Mouse (Mus musculus) stomach, embryonic 14.5 days (tissue): ENCODE results near the gene Fat1. TPM values are rescaled to one million over a fixed set of nuclear protein-coding genes. Genes with fewer than 3 reads are reported as not detected.
A peak's percentile ranks its signal among the peaks of the same experiment; 100 is the strongest.

Experiments used
- ATAC-seq: fragments of 200-750 bp; cut with Nextera tagmentation; 2 replicates; pipeline ENCODE4 v1.8.0; 2017; ENCODE audit warnings: low read depth, moderate TSS enrichment; ENCODE audit not compliant: insufficient number of reproducible peaks, insufficient read depth, low FRiP score
- H3K27ac ChIP-seq: fragments of 300-500 bp; sonication (generic); 2 replicates; pipeline ENCODE4 v1.5.1; 2014; ENCODE audit warnings: mild to moderate bottlenecking, low read length, moderate library complexity, mixed read lengths
- H3K27me3 ChIP-seq: fragments of 300-500 bp; sonication (generic); 2 replicates; pipeline ENCODE4 v1.6.1; 2014; ENCODE audit warnings: low read length, control low read depth, mixed read lengths; ENCODE audit not compliant: control insufficient read depth, insufficient read depth
- H3K36me3 ChIP-seq: fragments of 300-500 bp; sonication (generic); 2 replicates; pipeline ENCODE4 v1.6.1; 2014; ENCODE audit warnings: mild to moderate bottlenecking, control low read depth, low read length, moderate library complexity, mixed read lengths; ENCODE audit not compliant: control insufficient read depth, insufficient read depth
- H3K4me1 ChIP-seq: fragments of 300-500 bp; sonication (generic); 2 replicates; pipeline ENCODE4 v1.6.1; 2014; ENCODE audit warnings: low read length, control low read depth, mixed read lengths; ENCODE audit not compliant: control insufficient read depth, insufficient read depth
- H3K4me2 ChIP-seq: fragments of 300-500 bp; sonication (generic); replicated peaks from 2 replicates; pipeline ENCODE4 v1.6.1; 2014; ENCODE audit warnings: low read depth, low read length, control low read depth
- H3K4me3 ChIP-seq: fragments of 300-500 bp; sonication (generic); 2 replicates; pipeline ENCODE4 v1.5.1; 2014; ENCODE audit warnings: low read depth, low read length, control low read depth
- H3K9ac ChIP-seq: fragments of 300-500 bp; sonication (generic); replicated peaks from 2 replicates; pipeline ENCODE4 v1.6.1; 2014; ENCODE audit warnings: low read depth, mild to moderate bottlenecking, control low read depth, low read length, moderate library complexity, mixed read lengths
- H3K9me3 ChIP-seq: fragments of 300-500 bp; sonication (generic); 2 replicates; pipeline ENCODE4 v1.6.1; 2016; ENCODE audit warnings: low read depth, low read length, control low read depth; ENCODE audit not compliant: control insufficient read depth
- WGBS: fragments of 180-500 bp; shearing (Covaris S2); extraction: QIAGEN DNeasy Blood & Tissue Kit; methylation state at CpG from one replicate; pipeline ENCODE4 v1.1.7; 2014; 5-methylcytosine and 5-hydroxymethylcytosine counted together
- polyA plus RNA-seq: library from polyadenylated mRNA; unstranded; fragments of >200 nt; fragmentation: Nextera tagmentation; extraction: Ambion mirVana; gene quantifications from 2 replicates; pipeline ENCODE4 v1.2.1, GENCODE M21; 2014

The Fat1 gene
- polyA plus RNA-seq, 1 experiment from 2014 or later, result 37.8 TPM

DNA sequence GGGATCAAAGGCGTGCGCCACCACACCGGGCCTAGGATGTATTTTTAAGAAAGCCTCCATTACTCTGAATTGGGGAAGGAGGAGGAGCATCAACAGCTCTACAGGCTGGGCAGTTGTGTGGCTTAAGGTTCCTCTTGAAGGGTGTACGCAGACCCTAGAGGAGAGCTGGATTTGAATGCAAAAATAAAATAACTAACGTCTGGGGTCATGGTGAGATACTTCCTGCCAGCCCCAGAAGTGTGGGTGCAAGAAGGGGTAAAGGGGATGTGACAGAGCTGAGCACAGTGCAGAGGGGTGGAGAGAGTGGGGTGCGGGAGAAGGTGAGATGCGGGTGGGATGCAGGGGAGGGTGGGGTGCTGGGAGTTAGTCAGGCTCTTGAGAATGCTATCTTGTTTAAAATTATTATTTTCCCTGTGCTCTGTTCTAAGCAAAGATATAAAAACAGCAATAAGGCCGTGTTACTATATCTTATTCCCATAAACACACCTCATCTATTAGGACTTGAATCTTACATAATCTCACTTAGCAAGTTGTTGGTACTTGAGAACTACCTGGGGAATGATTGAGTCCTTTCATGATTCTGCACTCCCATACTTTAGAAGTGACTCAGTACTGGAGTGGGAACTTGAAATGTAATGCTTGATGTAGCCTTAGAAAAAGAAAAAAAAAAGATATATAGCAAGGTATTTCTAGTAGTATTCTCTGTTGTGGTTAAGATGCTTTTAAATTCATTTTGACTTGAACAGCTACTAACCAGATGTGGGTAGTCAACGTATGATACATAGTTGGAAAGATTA is 2.5 kb upstream of the Fat1 start:
- ATAC-seq, result no peak
- no peaks in the 10 kb centered on the region for H3K27me3 ChIP-seq
- H3K36me3 ChIP-seq, result no peaks in the 10 kb centered on the region
- no peak overlapping the region for H3K9ac ChIP-seq
- no peaks in the 10 kb centered on the region; the same call in 1 of the 2 replicates for H3K9me3 ChIP-seq
- 91% methylated on average over 9 of the region's 9 CpGs for WGBS
- H3K4me2 ChIP-seq, result no peak overlapping the region
- H3K27ac ChIP-seq, result no peak overlapping the region
- no peaks in the 10 kb centered on the region for H3K4me1 ChIP-seq
- no peak overlapping the region for H3K4me3 ChIP-seq

GRCm38 (mm10) chr8:44933478-44933877 is 1.8 kb upstream of the Fat1 start:
- H3K4me1 ChIP-seq, result no peaks in the 10 kb centered on the region
- no peak overlapping the region for H3K9ac ChIP-seq
- H3K4me2 ChIP-seq, result peak overlapping the region; percentile 73
- 40% methylated on average over 6 of the region's 6 CpGs for WGBS
- H3K9me3 ChIP-seq, result no peaks in the 10 kb centered on the region; the same call in 1 of the 2 replicates
- H3K36me3 ChIP-seq, result no peaks in the 10 kb centered on the region
- no peak for ATAC-seq
- H3K27me3 ChIP-seq, result no peaks in the 10 kb centered on the region
- H3K4me3 ChIP-seq, result peak overlapping the region; percentile 76
- no peak overlapping the region for H3K27ac ChIP-seq

DNA sequence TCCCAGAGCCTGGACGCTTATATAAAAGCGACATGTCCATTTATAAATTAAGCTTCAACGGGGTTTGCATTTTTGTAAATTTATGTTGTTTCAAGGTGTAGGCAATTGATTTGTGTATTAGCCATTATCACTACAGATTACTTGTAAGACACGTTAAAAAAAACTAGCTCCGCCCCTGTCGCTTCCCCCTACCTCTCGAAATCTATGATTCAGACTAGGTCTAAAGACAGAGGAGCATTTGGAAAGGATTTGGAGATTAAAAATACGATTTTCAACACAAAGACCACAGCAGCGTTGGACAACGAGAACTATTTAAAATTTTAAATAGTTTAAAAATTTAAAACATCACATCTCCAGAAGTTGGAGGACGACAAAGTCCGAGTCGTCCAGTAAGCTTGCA is 831 bp upstream of the Fat1 start:
- Histone ChIP-seq H3K27me3 (no peaks in the 10 kb centered on the region), H3K36me3 (no peaks in the 10 kb centered on the region), H3K27ac (peak overlapping the region; percentile 97), H3K4me1 (0 out of 2 replicates have a peak, but pooled peaks cover under 1% of the 10 kb centered on the region), H3K4me2 (peak overlapping the region; percentile 73), H3K9ac (peak overlapping the region; percentile 59), H3K4me3 (peak overlapping the region; percentile 76), H3K9me3 (no peaks in the 10 kb centered on the region; the same call in 1 of the 2 replicates)
- ATAC-seq, result no peak
- WGBS, result 3% methylated on average over 13 of the region's 13 CpGs

GRCm38 (mm10) chr8:44935741-44936140 is 494 bp downstream of the Fat1 start:
- Histone ChIP-seq H3K9me3 (no peaks in the 10 kb centered on the region), H3K27me3 (no peaks in the 10 kb centered on the region), H3K9ac (peak overlapping the region; percentile 59), H3K36me3 (no peaks in the 10 kb centered on the region), H3K4me3 (peak overlapping the region; percentile 76), H3K4me2 (peak overlapping the region; percentile 73), H3K27ac (peak overlapping the region; percentile 97), H3K4me1 (0 out of 2 replicates have a peak, but pooled peaks cover 5% of the 10 kb centered on the region)
- peak; percentile 66 for ATAC-seq
- under 1% methylated on average over 24 of the region's 24 CpGs for WGBS

DNA sequence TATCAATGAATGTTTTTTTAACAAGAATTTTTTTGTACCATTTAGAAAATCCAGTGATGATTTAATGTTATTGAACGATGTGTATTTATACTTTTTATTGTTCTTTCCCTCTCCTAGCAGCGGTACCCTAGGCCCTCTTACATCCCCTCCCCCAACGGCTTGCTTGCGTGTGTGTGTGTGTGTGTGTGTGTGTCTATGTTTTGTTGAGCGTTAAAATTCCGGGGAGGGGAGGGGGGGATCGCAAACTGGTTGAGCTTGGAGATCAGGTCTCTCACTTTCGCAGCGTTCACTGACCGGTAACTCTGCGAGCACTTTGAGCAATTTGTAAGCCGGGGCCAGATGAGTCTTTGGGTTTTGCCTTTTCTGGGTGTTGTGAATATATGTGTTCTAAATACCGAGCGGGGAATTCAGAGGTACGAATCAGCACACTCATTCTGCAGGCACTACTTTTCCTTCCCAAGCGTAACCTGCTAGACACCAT is 1.3 kb downstream of the Fat1 start:
- H3K27ac ChIP-seq, result peak overlapping the region; percentile 97
- no peaks in the 10 kb centered on the region for H3K9me3 ChIP-seq
- no peaks in the 10 kb centered on the region for H3K36me3 ChIP-seq
- peak overlapping the region; percentile 76 for H3K4me3 ChIP-seq
- H3K4me2 ChIP-seq, result peak overlapping the region; percentile 73
- no peak for ATAC-seq
- H3K27me3 ChIP-seq, result no peaks in the 10 kb centered on the region
- WGBS, result under 1% methylated on average over 16 of the region's 16 CpGs
- 0 out of 2 replicates have a peak, but pooled peaks cover 5% of the 10 kb centered on the region for H3K4me1 ChIP-seq
- H3K9ac ChIP-seq, result peak overlapping the region; percentile 57

GRCm38 (mm10) chr8:44937141-44937825 is 2.0 kb downstream of the Fat1 start:
- no peaks in the 10 kb centered on the region for H3K36me3 ChIP-seq
- under 1% methylated on average over 34 of the region's 34 CpGs for WGBS
- H3K4me2 ChIP-seq, result peak overlapping the region; percentile 73
- H3K9ac ChIP-seq, result peak overlapping the region; percentile 57
- peak overlapping the region; percentile 90 for H3K27ac ChIP-seq
- H3K9me3 ChIP-seq, result no peaks in the 10 kb centered on the region
- H3K4me3 ChIP-seq, result peak overlapping the region; percentile 76
- no peaks in the 10 kb centered on the region for H3K27me3 ChIP-seq
- 0 out of 2 replicates have a peak, but pooled peaks cover 5% of the 10 kb centered on the region for H3K4me1 ChIP-seq
- no peak for ATAC-seq

DNA sequence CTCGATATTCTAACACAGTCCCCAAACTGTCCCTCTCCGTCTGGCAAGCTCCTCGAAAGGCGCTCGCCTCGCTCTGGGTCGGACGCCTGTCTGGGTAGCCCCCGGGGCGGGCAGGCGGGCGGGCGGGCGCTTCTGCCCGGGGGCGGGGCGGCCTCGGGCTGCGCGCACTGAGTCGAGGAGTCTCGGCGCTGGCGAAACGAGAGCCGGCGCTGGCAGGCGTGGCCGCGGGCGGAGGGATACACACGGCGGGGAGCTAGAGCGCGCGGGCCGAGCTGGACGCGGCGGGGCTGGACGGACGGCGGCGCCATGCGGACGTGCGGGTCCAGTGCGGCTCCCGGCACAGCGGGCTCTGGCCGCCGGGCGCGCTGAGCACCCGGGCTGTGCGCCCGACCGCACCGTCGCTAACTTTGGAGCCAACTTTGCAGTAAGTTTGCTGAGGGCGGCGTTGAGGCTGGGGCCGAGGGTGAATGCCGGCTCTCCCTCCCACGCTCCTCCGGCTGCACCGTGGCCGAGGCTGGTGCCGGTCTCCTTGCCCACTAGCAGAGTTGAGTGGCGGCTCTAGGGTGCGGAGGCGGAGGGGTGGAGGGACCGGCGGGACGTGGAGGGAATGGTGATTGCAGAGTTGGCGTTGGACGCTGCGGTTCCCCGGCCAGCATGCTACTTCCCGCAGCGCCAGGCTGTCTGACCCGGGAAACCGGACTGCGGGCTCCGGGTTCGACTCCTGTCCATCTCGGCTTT is 2.8 kb downstream of the Fat1 start:
- peak overlapping the region; percentile 57 for H3K9ac ChIP-seq
- H3K4me3 ChIP-seq, result peak overlapping the region; percentile 76
- ATAC-seq, result peak; percentile 83
- no peaks in the 10 kb centered on the region for H3K36me3 ChIP-seq
- H3K27me3 ChIP-seq, result no peaks in the 10 kb centered on the region
- H3K4me2 ChIP-seq, result peak overlapping the region; percentile 73
- WGBS, result under 1% methylated on average over 86 of the region's 87 CpGs
- H3K27ac ChIP-seq, result peak overlapping the region; percentile 90
- H3K4me1 ChIP-seq, result 0 out of 2 replicates have a peak, but pooled peaks cover 5% of the 10 kb centered on the region
- no peaks in the 10 kb centered on the region for H3K9me3 ChIP-seq

GRCm38 (mm10) chr8:44938643-44938979 is 3.4 kb downstream of the Fat1 start:
- Histone ChIP-seq H3K27ac (peak overlapping the region; percentile 90), H3K4me2 (peak overlapping the region; percentile 73), H3K4me3 (peak overlapping the region; percentile 76), H3K9me3 (no peaks in the 10 kb centered on the region), H3K9ac (peak overlapping the region; percentile 57), H3K4me1 (0 out of 2 replicates have a peak, but pooled peaks cover 5% of the 10 kb centered on the region), H3K27me3 (no peaks in the 10 kb centered on the region), H3K36me3 (no peaks in the 10 kb centered on the region)
- no peak for ATAC-seq
- WGBS, result under 1% methylated on average over 12 of the region's 12 CpGs
